33 mouse cellular contexts compared by ENCODE assay signal in genomic region chr11:71987159-71988150, GRCm38 (mm10). TPM values are rescaled to one million over a fixed set of nuclear protein-coding genes. Genes with fewer than 3 reads are reported as not detected.
DNase-seq lines count a peak whose midpoint lies in the region; ATAC-seq and TF ChIP-seq lines count a peak whose summit lies in the region.
"Had no signal": no experiment of that assay in that cellular context is flagged by ENCODE, and none has a peak within 500 bp of the region (broad histone marks: within the 10 kb centered on the region; RNA-seq: fewer than 3 reads in every experiment).

No protein-coding gene starts in this region.

- no peaks in the 10 kb centered on the region for H3K79me2 ChIP-seq in heart, adult 2 months (replicated peaks; ENCODE audit: control insufficient read depth, insufficient read depth, low read length)

- peak overlapping the region; percentile 38 for H3K4me2 ChIP-seq in kidney, embryonic 15.5 days
- H3K4me2 ChIP-seq: embryonic facial prominence, embryonic 15.5 days; forebrain, embryonic 15.5 days; heart, embryonic 13.5 days; liver, embryonic 13.5 days had no signal

- 81% methylated on average over 14 of the region's 14 CpGs for WGBS in heart, adult 2 months
- 35% methylated on average over 14 of the region's 14 CpGs for WGBS in kidney, embryonic 15.5 days

- TF ChIP-seq EP300 in heart, adult 2 months (IDR thresholded peaks at IDR 0.05; ENCODE audit: insufficient read depth, low read depth, low read length), result no peak

- TF ChIP-seq POLR2A in heart, adult 2 months (IDR thresholded peaks at IDR 0.05; ENCODE audit: insufficient read depth, low read depth, low read length), result no peak

- H3K27me3 ChIP-seq in heart, adult 2 months (ENCODE audit: control insufficient read depth, insufficient read depth, low read length), result no peaks in the 10 kb centered on the region
- peaks cover 34% of the 10 kb centered on the region for H3K27me3 ChIP-seq in kidney, embryonic 15.5 days
- H3K27me3 ChIP-seq: forebrain, embryonic 15.5 days; liver, embryonic 13.5 days had no signal

- H3K27ac ChIP-seq in heart, adult 2 months, result no peak overlapping the region
- H3K27ac ChIP-seq in kidney, embryonic 15.5 days, result no peak overlapping the region
- H3K27ac ChIP-seq: embryonic facial prominence, embryonic 15.5 days; forebrain, embryonic 15.5 days; gastrocnemius, adult 2 months; heart, embryonic 13.5 days; liver, embryonic 13.5 days had no signal

- intact Hi-C loops in heart, adult 2 months (cut with DNase I), result no loop called here

- H3K4me3 ChIP-seq in heart, adult 2 months, result no peak overlapping the region
- H3K4me3 ChIP-seq in kidney, embryonic 15.5 days (replicated peaks), result no peak overlapping the region
- H3K4me3 ChIP-seq: embryonic facial prominence, embryonic 15.5 days; forebrain, embryonic 15.5 days; gastrocnemius, adult 2 months; heart, embryonic 13.5 days; liver, embryonic 13.5 days; megakaryocyte, embryonic 14.5 days had no signal

- DNase-seq in heart, adult 11 months, result peak; percentile 34
- no peak for DNase-seq in heart, adult 2 months
- no peak for DNase-seq in kidney, postnatal 25 days
- DNase-seq in retina, postnatal 1 day, result peak; percentile 43
- no peak for DNase-seq in retina, embryonic 14.5 days (ENCODE audit: low spot score)
- DNase-seq in layer of hippocampus, postnatal 36 days, result no peak
- DNase-seq: adrenal gland, adult 2 months; adrenal gland, postnatal 36 days; B cell, adult 2 months; cerebellum, adult 11 months; cerebellum, adult 9-10 months; cerebellum, postnatal 36 days; gastrocnemius, adult 2 months; gastrocnemius, postnatal 36 days; heart, postnatal 10 days; kidney, adult 11 months; left cerebral cortex, postnatal 4 days; liver, embryonic 13.5 days; lung, adult 18-20 months; lung, postnatal 4 days; right cerebral cortex, postnatal 14 days; thymus, postnatal 4 days had no signal

- TF ChIP-seq CTCF in heart, adult 2 months (IDR thresholded peaks at IDR 0.05), result no peak

- peak; percentile 63 for ATAC-seq in kidney, embryonic 15.5 days (replicated peaks; ENCODE audit: low FRiP score)
- ATAC-seq: activated CD4-positive, CD25-positive, alpha-beta regulatory T cell, adult 4 months; forebrain, embryonic 15.5 days; lung, postnatal 0 days had no signal

- H3K36me3 ChIP-seq in heart, adult 2 months (ENCODE audit: control insufficient read depth, insufficient read depth, low read length), result no peaks in the 10 kb centered on the region
- H3K36me3 ChIP-seq in kidney, embryonic 15.5 days, result no peaks in the 10 kb centered on the region
- H3K36me3 ChIP-seq: embryonic facial prominence, embryonic 15.5 days; forebrain, embryonic 15.5 days; heart, embryonic 13.5 days; liver, embryonic 13.5 days had no signal

- no peaks in the 10 kb centered on the region for H3K4me1 ChIP-seq in heart, adult 2 months (ENCODE audit: control insufficient read depth, insufficient read depth, low read length)
- peaks cover 40% of the 10 kb centered on the region for H3K4me1 ChIP-seq in kidney, embryonic 15.5 days
- H3K4me1 ChIP-seq: heart, embryonic 13.5 days; liver, embryonic 13.5 days had no signal

- H3K9ac ChIP-seq in heart, adult 2 months (ENCODE audit: low read depth, low read length), result no peak overlapping the region
- H3K9ac ChIP-seq in kidney, embryonic 15.5 days, result no peak overlapping the region
- H3K9ac ChIP-seq: embryonic facial prominence, embryonic 15.5 days; forebrain, embryonic 15.5 days; heart, embryonic 13.5 days; liver, embryonic 13.5 days had no signal

- H3K9me3 ChIP-seq in kidney, embryonic 15.5 days (replicated peaks), result no peaks in the 10 kb centered on the region
- H3K9me3 ChIP-seq: embryonic facial prominence, embryonic 15.5 days; forebrain, embryonic 15.5 days; heart, embryonic 13.5 days; liver, embryonic 13.5 days; megakaryocyte, embryonic 14.5 days had no signal

RNA-seq across cellular contexts. Expression of gene Aipl1, which starts 49.9 kb away (rescaled TPM):
- not detected for total RNA-seq in heart, adult 2 months (2021)
- 0.04 TPM in 1 of 2 replicates, not detected in the other for polyA plus RNA-seq in heart, adult 2 months (2012; rRNA removed)
- 0.30 and 0.38 TPM in 2 replicates for polyA plus RNA-seq in kidney, embryonic 15.5 days (2015; fragmentation: Nextera tagmentation; extraction: Ambion mirVana)
- total RNA-seq in layer of hippocampus, postnatal 36 days (2021), result not detected
- total RNA-seq: adrenal gland, adult 2 months; adrenal gland, postnatal 36 days; gastrocnemius, adult 2 months; gastrocnemius, postnatal 36 days; layer of hippocampus, adult 8-10 months; layer of hippocampus, postnatal 25 days had no signal
- polyA plus RNA-seq: stomach, embryonic 14.5 days had no signal

RNA-seq across cellular contexts. Expression of gene Pimreg, which starts 54.4 kb away (rescaled TPM):
- under 1 TPM in 1 of 2 experiments, not detected in 1; 0.75 TPM for total RNA-seq in heart, adult 2 months (2021)
- polyA plus RNA-seq in heart, adult 2 months (2012; rRNA removed), result 0.45 and 0.73 TPM in 2 replicates
- 122 and 131 TPM in 2 replicates for polyA plus RNA-seq in kidney, embryonic 15.5 days (2015; fragmentation: Nextera tagmentation; extraction: Ambion mirVana)
- under 1 TPM; 0.45 to 0.63 TPM for total RNA-seq in layer of hippocampus, postnatal 36 days (2021)
- total RNA-seq: gastrocnemius, adult 2 months; monocyte, adult 5-6 weeks had no signal

Comparison
In these comparisons a context has a peak if more than half of its experiments do, and no peak if none do; other contexts are left out.
1. DNase-seq: peak in heart, adult 11 months (single experiment) and retina, postnatal 1 day (single experiment); none in heart, adult 2 months (0 of 2), kidney, postnatal 25 days (0 of 2), retina, embryonic 14.5 days (single experiment) and layer of hippocampus, postnatal 36 days (0 of 2).